Mouse (Mus musculus) MEL (cell line): ENCODE results near the gene Ttll1. TPM values are rescaled to one million over a fixed set of nuclear protein-coding genes. Genes with fewer than 3 reads are reported as not detected.

Experiments used
- DNase-seq: peaks from one replicate; pipeline ENCODE4 v3.0.0; 2011; ENCODE audit warnings: low read depth, low spot score
- H3K27ac ChIP-seq: 2 replicates; pipeline ENCODE4 v1.5.1; 2012; ENCODE audit warnings: low read depth, mild to moderate bottlenecking, control low read depth, low read length, moderate library complexity; ENCODE audit not compliant: control insufficient read depth
- H3K27me3 ChIP-seq, 2 experiments: fragments of 150-350 bp in 1 of 2; sonication (generic) in 1 of 2; 2 replicates each; pipeline ENCODE4 v1.6.1; 2012; ENCODE audit warnings: low read length in 2 of 2, mild to moderate bottlenecking in 2 of 2, improper control_type of control experiment in 1 of 2, moderate library complexity in 1 of 2; ENCODE audit not compliant: insufficient read depth in 2 of 2, control insufficient read depth in 1 of 2
- H3K36me3 ChIP-seq, 2 experiments: 2 replicates each; pipeline ENCODE4 v1.6.1; 2012 to 2014; ENCODE audit warnings: low read length in 2 of 2, improper control_type of control experiment in 1 of 2, inconsistent platforms in 1 of 2, mild to moderate bottlenecking in 1 of 2; ENCODE audit not compliant: insufficient read depth in 2 of 2, control insufficient read depth in 1 of 2
- H3K4me1 ChIP-seq, 2 experiments: fragments of 150-350 bp in 1 of 2; sonication (generic) in 1 of 2; 2 replicates each; pipeline ENCODE4 v1.6.1; 2012; ENCODE audit warnings: low read length in 2 of 2, improper control_type of control experiment in 1 of 2, mild to moderate bottlenecking in 1 of 2; ENCODE audit not compliant: insufficient read depth in 2 of 2, control insufficient read depth in 1 of 2
- H3K4me3 ChIP-seq, 2 experiments: fragments of 150-350 bp in 1 of 2; sonication (generic) in 1 of 2; 2 replicates each; pipeline ENCODE4 v1.5.1; 2012; ENCODE audit warnings: low read depth in 2 of 2, low read length in 2 of 2, mild to moderate bottlenecking in 2 of 2, moderate library complexity in 2 of 2, control low read depth in 1 of 2, improper control_type of control experiment in 1 of 2; ENCODE audit not compliant: control insufficient read depth in 1 of 2, insufficient read depth in 1 of 2
- H3K79me2 ChIP-seq: 2 replicates; pipeline ENCODE4 v1.6.1; 2012; ENCODE audit warnings: mild to moderate bottlenecking, low read length, moderate library complexity; ENCODE audit not compliant: control insufficient read depth, poor library complexity, insufficient read depth
- H3K9ac ChIP-seq: 2 replicates; pipeline ENCODE4 v1.6.1; 2012; ENCODE audit warnings: low read depth, mild to moderate bottlenecking, control low read depth, low read length, moderate library complexity; ENCODE audit not compliant: control insufficient read depth, poor library complexity, severe bottlenecking
- H3K9me3 ChIP-seq: fragments of 150-350 bp; sonication (generic); replicated peaks from 2 replicates; pipeline ENCODE4 v1.6.1; 2012; ENCODE audit warnings: mild to moderate bottlenecking, low read length, improper control_type of control experiment, moderate library complexity; ENCODE audit not compliant: insufficient read depth
- BHLHE40 ChIP-seq: IDR thresholded peaks from 2 replicates; pipeline ENCODE4 v1.6.1; 2012; ENCODE audit warnings: low read depth, mild to moderate bottlenecking, inconsistent platforms, low read length, improper control_type of control experiment, borderline replicate concordance
- CTCF ChIP-seq, 3 experiments: IDR thresholded peaks in 2 of 3; conservative IDR thresholded peaks in 1 of 3; 2 replicates each; pipeline ENCODE4 v1.5.1; 2011 to 2012; ENCODE audit warnings: low read length in 3 of 3, low read depth in 2 of 3, mild to moderate bottlenecking in 2 of 3, improper control_type of control experiment in 1 of 3, inconsistent platforms in 1 of 3, mixed read lengths in 1 of 3, moderate library complexity in 1 of 3; ENCODE audit not compliant: control insufficient read depth in 1 of 3, insufficient read depth in 1 of 3, poor library complexity in 1 of 3, severe bottlenecking in 1 of 3
- MAX ChIP-seq: IDR thresholded peaks from 2 replicates; pipeline ENCODE4 v1.6.1; 2011; ENCODE audit warnings: low read length, improper control_type of control experiment
- MEF2A ChIP-seq: IDR thresholded peaks from 2 replicates; pipeline ENCODE4 v1.6.1; 2014; ENCODE audit warnings: low read depth, mild to moderate bottlenecking, inconsistent platforms, low read length, improper control_type of control experiment; ENCODE audit not compliant: poor library complexity, insufficient replicate concordance, severe bottlenecking; ENCODE audit errors: extremely low read depth
- MXI1 ChIP-seq: IDR thresholded peaks from 2 replicates; pipeline ENCODE4 v1.6.1; 2011; ENCODE audit warnings: mild to moderate bottlenecking, low read depth, low read length, improper control_type of control experiment
- NELFE ChIP-seq: IDR thresholded peaks from 2 replicates; pipeline ENCODE4 v1.6.1; 2011; ENCODE audit warnings: low read depth, low read length, improper control_type of control experiment
- NRF1 ChIP-seq: IDR thresholded peaks from 2 replicates; pipeline ENCODE4 v1.6.1; 2014; ENCODE audit warnings: low read depth, mild to moderate bottlenecking, inconsistent platforms, low read length, improper control_type of control experiment, moderate library complexity; ENCODE audit not compliant: poor library complexity, insufficient read depth, severe bottlenecking
- POLR2AphosphoS5 ChIP-seq: IDR thresholded peaks from 2 replicates; pipeline ENCODE4 v1.6.1; 2012; ENCODE audit warnings: low read depth, borderline replicate concordance, mild to moderate bottlenecking, inconsistent platforms, low read length, moderate library complexity, mixed read lengths
- RAD21 ChIP-seq: IDR thresholded peaks from 2 replicates; pipeline ENCODE4 v1.6.1; 2011; ENCODE audit warnings: mild to moderate bottlenecking, low read depth, low read length, improper control_type of control experiment
- RCOR1 ChIP-seq: IDR thresholded peaks from 2 replicates; pipeline ENCODE4 v1.6.1; 2012; ENCODE audit warnings: low read depth, mild to moderate bottlenecking, inconsistent platforms, low read length, improper control_type of control experiment
- UBTF ChIP-seq: IDR thresholded peaks from 2 replicates; pipeline ENCODE4 v1.6.1; 2012; ENCODE audit warnings: low read depth, mild to moderate bottlenecking, inconsistent platforms, low read length, improper control_type of control experiment, moderate library complexity, borderline replicate concordance; ENCODE audit not compliant: insufficient read depth
- ZKSCAN1 ChIP-seq: IDR thresholded peaks from 2 replicates; pipeline ENCODE4 v1.6.1; 2012; ENCODE audit warnings: low read depth, mild to moderate bottlenecking, inconsistent platforms, low read length, improper control_type of control experiment, moderate library complexity
- ZMIZ1 ChIP-seq: IDR thresholded peaks from 2 replicates; pipeline ENCODE4 v1.6.1; 2012; ENCODE audit warnings: low read depth, mild to moderate bottlenecking, inconsistent platforms, low read length, improper control_type of control experiment, moderate library complexity
- ZNF384 ChIP-seq: IDR thresholded peaks from 2 replicates; pipeline ENCODE4 v1.6.1; 2012; ENCODE audit warnings: low read depth, mild to moderate bottlenecking, inconsistent platforms, low read length, improper control_type of control experiment
- polyA plus RNA-seq, 2 experiments: library from polyadenylated mRNA; stranded (reverse) in 1 of 2; unstranded in 1 of 2; fragments of >175 nt in 1 of 2; fragments of >200 nt in 1 of 2; gene quantifications; 2 replicates each; pipeline versions ENCODE4 v1.2.1 to v1.2.4; 2012; ENCODE audit warnings: low replicate concordance in 2 of 2, low read depth in 1 of 2; ENCODE audit not compliant: insufficient read length in 2 of 2, insufficient read depth in 1 of 2, missing spikeins in 1 of 2
- total RNA-seq: library from RNA; depleted of rRNA; stranded (reverse); fragments of 300-350 nt; gene quantifications from 2 replicates; pipeline ENCODE4 v1.2.3, GENCODE M21; 2012

Ttll1 gene
- total and polyA plus RNA-seq, 3 experiments, result 3.4 to 14.1 TPM; not detected in 1

- TF ChIP-seq MXI1 (peak; percentile 50; the same call in 1 of the 2 replicates), BHLHE40 (no peak), NRF1 (peak; percentile 82)
- TF ChIP-seq, all 39 proteins: peak for 19
These were observed 44.7 kb upstream of the Ttll1 start (continued) for GRCm38 (mm10) chr15:83555161-83555974.

- Histone ChIP-seq H3K4me3 (no peak overlapping the region), H3K27me3 (no peaks in the 10 kb centered on the region), H3K79me2 (peaks cover 6% of the 10 kb centered on the region), H3K9ac (no peak overlapping the region), H3K9me3 (no peaks in the 10 kb centered on the region), H3K27ac (no peak overlapping the region), H3K36me3 (no peaks in the 10 kb centered on the region), H3K4me1 (peaks cover 0 to 2% of the 10 kb centered on the region in 2 experiments; a peak in 1 of 4 replicates)
- TF ChIP-seq POLR2AphosphoS5, result no peak
- TF ChIP-seq CTCF (IDR thresholded peaks at IDR 0.05 in 2 of 3, conservative IDR thresholded peaks at IDR 0.05 in 1 of 3; ENCODE audit: control insufficient read depth in 1 of 3, insufficient read depth in 1 of 3, low read depth in 2 of 3, low read length in 3 of 3, poor library complexity in 1 of 3, severe bottlenecking in 1 of 3), result peak in 2 of 3 experiments; percentile 46 to 48; a peak in 4 of 6 replicates
- peak; percentile 23 for TF ChIP-seq RAD21
- no peak for TF ChIP-seq ZKSCAN1
- TF ChIP-seq MEF2A, result no peak
- DNase-seq, result peak; percentile 54
These were observed 43.1 kb upstream of the Ttll1 start for GRCm38 (mm10) chr15:83553831-83554230.

- Histone ChIP-seq H3K9ac (no peak overlapping the region), H3K36me3 (no peaks in the 10 kb centered on the region; a peak in 1 of 4 replicates), H3K9me3 (no peaks in the 10 kb centered on the region), H3K27ac (no peak overlapping the region), H3K79me2 (peaks cover 2% of the 10 kb centered on the region), H3K4me1 (peaks cover 0 to 2% of the 10 kb centered on the region in 2 experiments; a peak in 1 of 4 replicates), H3K4me3 (no peak overlapping the region), H3K27me3 (no peaks in the 10 kb centered on the region)
- TF ChIP-seq NELFE (no peak), UBTF (no peak), RCOR1 (no peak), MAX (no peak), ZNF384 (no peak), ZMIZ1 (no peak), MEF2A (no peak)
- no peak for DNase-seq
These were observed 39.4 kb upstream of the Ttll1 start for GRCm38 (mm10) chr15:83550137-83550536.
